Mouse (Mus musculus): Measurements from ENCODE around the gene Rpl26. TPM values are rescaled to one million over a fixed set of nuclear protein-coding genes. Genes with fewer than 3 reads are reported as not detected.
A peak's percentile ranks its signal among the peaks of the same experiment; 100 is the strongest.

The Rpl26 gene
- polyA plus RNA-seq, 1 experiment, result 681 TPM

DNA sequence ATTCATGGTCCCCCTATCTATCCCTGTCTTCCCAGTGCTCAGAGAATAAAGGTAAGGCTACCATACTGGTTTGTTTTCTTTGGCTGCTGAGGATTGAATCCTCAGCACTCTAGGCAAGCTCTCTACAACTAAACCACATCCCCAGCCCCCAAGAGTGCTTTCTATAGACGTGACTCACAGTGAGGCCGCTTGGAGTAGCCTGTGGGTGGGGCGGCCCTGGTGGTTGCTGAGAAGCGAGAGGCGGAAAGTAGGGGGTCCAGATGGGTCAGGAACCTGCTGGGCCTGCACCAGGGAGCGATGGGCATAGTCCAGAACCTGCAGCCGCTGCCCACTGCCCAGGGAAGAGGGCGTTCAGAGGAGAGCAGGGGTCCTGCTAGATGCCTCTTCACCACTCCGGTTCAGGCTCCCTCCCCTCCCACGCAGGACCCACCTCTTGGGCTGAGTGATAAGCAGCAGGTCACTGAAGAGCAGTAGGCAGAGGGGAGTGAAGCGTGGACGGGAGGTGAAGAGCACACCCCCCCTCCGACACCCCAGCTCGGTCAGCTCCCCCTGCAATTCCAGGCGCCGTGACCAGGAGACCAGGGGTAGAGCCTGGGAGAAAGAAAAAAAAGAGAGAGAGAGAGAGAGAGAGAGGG, 45.5 kb downstream of the Rpl26 start:
- no peak overlapping the region for H3K27ac ChIP-seq (ENCODE audit: insufficient read depth, low read length)
- no peak for TF ChIP-seq POLR2A (IDR thresholded peaks at IDR 0.05; ENCODE audit: low read depth, low read length)
- TF ChIP-seq CTCF (IDR thresholded peaks at IDR 0.05; ENCODE audit: extremely low read depth, insufficient read depth, insufficient read length, insufficient replicate concordance), result no peak

DNA sequence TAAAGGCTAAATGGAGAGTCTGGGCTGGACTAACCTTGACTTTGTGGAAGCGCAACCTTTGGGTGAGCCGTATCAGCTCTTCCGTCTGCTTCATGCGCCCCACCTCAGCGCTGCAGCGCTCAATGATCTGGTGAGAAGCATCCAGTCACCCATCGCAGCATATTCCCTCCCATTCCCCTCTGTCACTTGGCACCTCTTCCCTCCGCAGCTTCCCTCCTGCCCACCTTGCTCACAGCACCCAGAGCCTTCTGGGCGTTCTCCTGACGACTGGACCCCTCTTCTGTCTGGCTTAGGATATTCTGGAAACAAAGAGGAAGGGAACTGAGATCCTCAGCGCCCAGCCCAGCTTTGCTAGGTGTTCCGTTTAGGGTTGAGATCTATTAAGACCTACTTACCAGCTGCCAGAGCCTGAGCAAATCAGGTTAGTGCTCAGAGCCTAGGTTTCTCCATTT, 46.2 kb downstream of the Rpl26 start:
- H3K4me3 ChIP-seq (ENCODE audit: extremely low read depth, insufficient read depth, insufficient read length), result no peak overlapping the region
- H3K36me3 ChIP-seq (ENCODE audit: control insufficient read depth, insufficient read depth, low read length), result no peaks in the 10 kb centered on the region
- no peaks in the 10 kb centered on the region for H3K4me1 ChIP-seq (ENCODE audit: control insufficient read depth, insufficient read depth, insufficient read length)
- DNase-seq (ENCODE audit: low read depth in 1 of 2, low spot score in 2 of 2), result no peak
- TF ChIP-seq POLR2A (IDR thresholded peaks at IDR 0.05; ENCODE audit: low read depth, low read length), result no peak
- 75% methylated on average over 12 of the region's 12 CpGs for WGBS
- no peak overlapping the region for H3K27ac ChIP-seq (ENCODE audit: insufficient read depth, low read length)
- no peaks in the 10 kb centered on the region; the same call in 1 of the 2 replicates for H3K27me3 ChIP-seq (ENCODE audit: control insufficient read depth, insufficient read depth, low read length)

More for the DNA sequence above, 45.5 kb downstream of the Rpl26 start:
- H3K36me3 ChIP-seq (ENCODE audit: control insufficient read depth, insufficient read depth, low read length), result no peaks in the 10 kb centered on the region
- WGBS, result 73% methylated on average over 14 of the region's 16 CpGs
- no peak overlapping the region for H3K4me3 ChIP-seq (ENCODE audit: extremely low read depth, insufficient read depth, insufficient read length)
- no peak for DNase-seq (ENCODE audit: low read depth in 1 of 2, low spot score in 2 of 2)
- H3K27me3 ChIP-seq (ENCODE audit: control insufficient read depth, insufficient read depth, low read length), result no peaks in the 10 kb centered on the region; the same call in 1 of the 2 replicates
- no peaks in the 10 kb centered on the region for H3K4me1 ChIP-seq (ENCODE audit: control insufficient read depth, insufficient read depth, insufficient read length)

DNA sequence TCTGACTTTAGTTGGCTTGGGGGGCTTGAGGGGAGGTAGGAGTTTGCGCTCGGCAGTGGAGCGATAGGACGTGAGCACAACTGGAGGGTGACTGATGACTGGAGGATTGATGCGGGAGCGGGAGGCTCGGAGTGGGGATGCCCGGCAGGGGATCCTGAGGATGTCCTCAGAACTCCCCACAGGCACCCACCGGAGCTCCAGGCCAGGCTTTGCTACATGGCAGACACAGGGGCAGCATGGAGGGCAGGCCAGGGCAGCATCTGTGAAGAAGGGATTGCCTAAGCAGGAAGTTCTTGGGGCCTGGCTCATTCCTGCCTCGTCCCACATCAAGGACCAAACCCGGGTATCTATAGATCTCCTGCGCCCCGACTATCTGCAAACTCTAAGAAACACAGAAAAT, 52.5 kb downstream of the Rpl26 start:
- no peak overlapping the region for H3K4me3 ChIP-seq (ENCODE audit: extremely low read depth, insufficient read depth, insufficient read length)

DNA sequence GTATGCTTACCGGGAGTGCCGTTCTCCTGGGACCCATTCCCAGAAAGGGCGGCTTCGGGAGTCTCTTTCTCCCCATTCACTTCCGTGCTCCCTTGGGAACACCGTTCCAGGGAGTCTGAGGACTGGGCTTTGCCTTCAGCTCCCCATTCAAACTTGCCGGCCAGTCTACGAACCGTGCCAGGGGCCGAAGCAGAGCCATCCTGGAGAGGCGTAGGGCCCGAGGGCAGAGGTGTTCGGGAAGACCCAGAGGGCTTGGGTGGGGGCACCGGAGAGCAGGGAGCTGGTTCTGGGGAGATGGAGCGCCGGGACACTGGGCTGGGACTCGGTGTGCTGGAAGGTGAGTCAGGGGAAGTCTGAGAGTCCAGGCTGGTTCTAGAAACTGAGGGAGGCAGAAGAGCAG, 53.0 kb downstream of the Rpl26 start:
- Histone ChIP-seq H3K4me3 (ENCODE audit: extremely low read depth, insufficient read depth, insufficient read length) (peak overlapping the region; percentile 6; the same call in 1 of the 2 replicates), H3K27me3 (ENCODE audit: control insufficient read depth, insufficient read depth, low read length) (peaks cover 5% of the 10 kb centered on the region; the same call in 1 of the 2 replicates), H3K27ac (ENCODE audit: insufficient read depth, low read length) (no peak overlapping the region), H3K36me3 (ENCODE audit: control insufficient read depth, insufficient read depth, low read length) (no peaks in the 10 kb centered on the region), H3K4me1 (ENCODE audit: control insufficient read depth, insufficient read depth, insufficient read length) (peaks cover 4% of the 10 kb centered on the region; the same call in 1 of the 2 replicates)
- no peak for TF ChIP-seq POLR2A (IDR thresholded peaks at IDR 0.05; ENCODE audit: low read depth, low read length)
- TF ChIP-seq CTCF (IDR thresholded peaks at IDR 0.05; ENCODE audit: extremely low read depth, insufficient read depth, insufficient read length, insufficient replicate concordance), result no peak
- WGBS, result 17% methylated on average over 17 of the region's 17 CpGs
- no peak for DNase-seq (ENCODE audit: low read depth in 1 of 2, low spot score in 2 of 2)

More for the DNA sequence above, 52.5 kb downstream of the Rpl26 start:
- Histone ChIP-seq H3K27me3 (ENCODE audit: control insufficient read depth, insufficient read depth, low read length) (peaks cover 5% of the 10 kb centered on the region; the same call in 1 of the 2 replicates), H3K4me1 (ENCODE audit: control insufficient read depth, insufficient read depth, insufficient read length) (peaks cover 4% of the 10 kb centered on the region; the same call in 1 of the 2 replicates), H3K36me3 (ENCODE audit: control insufficient read depth, insufficient read depth, low read length) (no peaks in the 10 kb centered on the region), H3K27ac (ENCODE audit: insufficient read depth, low read length) (no peak overlapping the region)
- no peak for DNase-seq (ENCODE audit: low read depth in 1 of 2, low spot score in 2 of 2)
- WGBS, result 67% methylated on average over 13 of the region's 13 CpGs
- TF ChIP-seq CTCF (IDR thresholded peaks at IDR 0.05; ENCODE audit: extremely low read depth, insufficient read depth, insufficient read length, insufficient replicate concordance), result no peak
- TF ChIP-seq POLR2A (IDR thresholded peaks at IDR 0.05; ENCODE audit: low read depth, low read length), result no peak

DNA sequence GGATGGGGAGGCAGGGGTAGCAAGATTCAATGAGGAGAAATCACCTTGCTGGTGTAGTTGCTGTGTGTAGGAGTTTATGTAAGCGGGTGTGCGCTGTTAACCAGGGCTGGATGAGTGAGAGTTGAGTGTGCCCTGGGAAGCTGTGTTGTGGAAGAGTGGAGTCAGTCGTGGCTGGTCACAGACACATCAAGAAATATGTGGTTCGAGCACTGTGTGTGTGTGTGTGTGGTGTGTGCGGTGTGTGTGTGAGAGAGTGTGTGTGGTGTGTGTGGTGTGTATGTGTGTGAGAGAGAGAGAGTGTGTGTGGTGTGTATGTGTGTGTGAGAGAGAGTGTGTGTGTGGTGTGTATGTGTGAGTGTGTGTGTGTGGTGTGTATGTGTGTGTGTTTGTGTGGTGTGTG, 54.1 kb downstream of the Rpl26 start:
- Histone ChIP-seq H3K27me3 (ENCODE audit: control insufficient read depth, insufficient read depth, low read length) (peaks cover 5% of the 10 kb centered on the region; the same call in 1 of the 2 replicates), H3K4me3 (ENCODE audit: extremely low read depth, insufficient read depth, insufficient read length) (no peak overlapping the region), H3K36me3 (ENCODE audit: control insufficient read depth, insufficient read depth, low read length) (no peaks in the 10 kb centered on the region), H3K27ac (ENCODE audit: insufficient read depth, low read length) (no peak overlapping the region), H3K4me1 (ENCODE audit: control insufficient read depth, insufficient read depth, insufficient read length) (peaks cover 4% of the 10 kb centered on the region; the same call in 1 of the 2 replicates)
- no peak for TF ChIP-seq CTCF (IDR thresholded peaks at IDR 0.05; ENCODE audit: extremely low read depth, insufficient read depth, insufficient read length, insufficient replicate concordance)
- no peak for TF ChIP-seq POLR2A (IDR thresholded peaks at IDR 0.05; ENCODE audit: low read depth, low read length)
- DNase-seq (ENCODE audit: low read depth in 1 of 2, low spot score in 2 of 2), result no peak
- 77% methylated on average over 5 of the region's 5 CpGs for WGBS

DNA sequence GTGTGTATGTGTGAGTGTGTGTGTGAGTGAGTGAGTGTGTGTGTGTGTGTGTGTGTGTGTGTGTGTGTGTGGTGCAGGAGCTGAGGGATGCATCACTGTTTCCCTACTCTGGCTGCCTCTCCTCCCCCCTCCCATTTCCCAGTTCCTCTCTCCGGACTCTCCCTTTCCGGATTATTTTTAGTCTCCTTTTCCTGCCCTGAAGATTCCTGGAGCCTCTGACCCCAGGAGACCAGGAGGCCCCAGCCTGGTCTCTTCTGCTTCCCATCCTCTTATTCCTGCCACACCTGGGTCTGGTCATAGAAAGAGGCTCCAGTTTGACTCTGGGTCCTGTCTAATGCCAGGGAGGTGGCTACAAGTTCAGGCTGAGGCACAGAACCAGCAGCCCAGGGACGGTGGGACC, 54.7 kb downstream of the Rpl26 start:
- no peak for DNase-seq (ENCODE audit: low read depth in 1 of 2, low spot score in 2 of 2)
- peaks cover 4% of the 10 kb centered on the region; the same call in 1 of the 2 replicates for H3K4me1 ChIP-seq (ENCODE audit: control insufficient read depth, insufficient read depth, insufficient read length)
- peaks cover 5% of the 10 kb centered on the region; the same call in 1 of the 2 replicates for H3K27me3 ChIP-seq (ENCODE audit: control insufficient read depth, insufficient read depth, low read length)
- no peaks in the 10 kb centered on the region for H3K36me3 ChIP-seq (ENCODE audit: control insufficient read depth, insufficient read depth, low read length)
- TF ChIP-seq POLR2A (IDR thresholded peaks at IDR 0.05; ENCODE audit: low read depth, low read length) (no peak), CTCF (IDR thresholded peaks at IDR 0.05; ENCODE audit: extremely low read depth, insufficient read depth, insufficient read length, insufficient replicate concordance) (no peak)
- WGBS, result 81% methylated on average over 3 of the region's 3 CpGs
- peak overlapping the region; percentile 11; the same call in 1 of the 2 replicates for H3K4me3 ChIP-seq (ENCODE audit: extremely low read depth, insufficient read depth, insufficient read length)
- 0 out of 2 replicates have a peak overlapping the region, but pooled peaks have one; percentile 43 for H3K27ac ChIP-seq (ENCODE audit: insufficient read depth, low read length)

Other genes with a start within 250 kb of the Rpl26 start
- 5.9 and 6.3 TPM in 2 replicates for gene Myh10, start 210.0 kb upstream of the Rpl26 start, polyA plus RNA-seq (2012; rRNA removed)
- 23.0 and 28.8 TPM in 2 replicates for gene Ndel1, start 29.7 kb upstream of the Rpl26 start, polyA plus RNA-seq (2012; rRNA removed)
- gene Rnf222, start 13.0 kb upstream of the Rpl26 start, polyA plus RNA-seq (2012; rRNA removed), result 0.04 and 0.06 TPM in 2 replicates
- not detected in 2 replicates for gene Odf4, start 25.5 kb downstream of the Rpl26 start, polyA plus RNA-seq (2012; rRNA removed)
- gene Arhgef15, start 55.9 kb downstream of the Rpl26 start, polyA plus RNA-seq (2012; rRNA removed), result 11.0 and 19.2 TPM in 2 replicates
- 13.1 and 13.8 TPM in 2 replicates for gene Slc25a35, start 66.5 kb downstream of the Rpl26 start, polyA plus RNA-seq (2012; rRNA removed)
- 10.1 and 11.2 TPM in 2 replicates for gene Rangrf, start 73.6 kb downstream of the Rpl26 start, polyA plus RNA-seq (2012; rRNA removed)
- gene Pfas, start 106.9 kb downstream of the Rpl26 start, polyA plus RNA-seq (2012; rRNA removed), result 14.0 and 16.8 TPM in 2 replicates
- gene Ctc1, start 114.3 kb downstream of the Rpl26 start, polyA plus RNA-seq (2012; rRNA removed), result 27.2 and 30.4 TPM in 2 replicates
- gene Aurkb, start 144.1 kb downstream of the Rpl26 start, polyA plus RNA-seq (2012; rRNA removed), result 41.4 and 42.9 TPM in 2 replicates
- gene Borcs6, start 158.1 kb downstream of the Rpl26 start, polyA plus RNA-seq (2012; rRNA removed), result 16.7 and 23.7 TPM in 2 replicates
- 7.0 and 14.6 TPM in 2 replicates for gene Tmem107, start 169.2 kb downstream of the Rpl26 start, polyA plus RNA-seq (2012; rRNA removed)
- 94.2 and 95.7 TPM in 2 replicates for gene Vamp2, start 186.9 kb downstream of the Rpl26 start, polyA plus RNA-seq (2012; rRNA removed)
- gene Per1, start 193.6 kb downstream of the Rpl26 start, polyA plus RNA-seq (2012; rRNA removed), result 23.3 and 25.7 TPM in 2 replicates
- 0.44 and 0.55 TPM in 2 replicates for gene Hes7, start 218.8 kb downstream of the Rpl26 start, polyA plus RNA-seq (2012; rRNA removed)
- gene 9130213A22Rik, start 221.0 kb downstream of the Rpl26 start, polyA plus RNA-seq (2012; rRNA removed), result 0.40 and 0.69 TPM in 2 replicates
- gene Aloxe3, start 224.3 kb downstream of the Rpl26 start, polyA plus RNA-seq (2012; rRNA removed), result 0.20 and 2.8 TPM in 2 replicates

All from spleen, adult 2 months (tissue).